Mouse (Mus musculus) ES-E14 (cell line): ENCODE results near the gene Tulp2. TPM values are rescaled to one million over a fixed set of nuclear protein-coding genes. Genes with fewer than 3 reads are reported as not detected.

Experiments used
- DNase-seq: peaks from one replicate; pipeline ENCODE4 v3.0.0-alpha.2; 2013; ENCODE audit warnings: low read depth, low spot score
- H3K27ac ChIP-seq: 2 replicates; pipeline ENCODE4 v1.5.1; 2012; ENCODE audit warnings: low read depth, mild to moderate bottlenecking, low read length, moderate library complexity, mixed read lengths; ENCODE audit not compliant: poor library complexity, insufficient read depth, severe bottlenecking
- H3K36me3 ChIP-seq: 2 replicates; pipeline ENCODE4 v1.6.1; 2012; ENCODE audit warnings: mild to moderate bottlenecking, low read length, moderate library complexity, mixed read lengths; ENCODE audit not compliant: control insufficient read depth, poor library complexity, insufficient read depth, severe bottlenecking
- H3K4me1 ChIP-seq, 2 experiments: fragments of 150-350 bp in 1 of 2; sonication (generic) in 1 of 2; 2 replicates each; pipeline ENCODE4 v1.6.1; 2012; ENCODE audit warnings: low read length in 2 of 2, mild to moderate bottlenecking in 1 of 2, mixed read lengths in 1 of 2; ENCODE audit not compliant: control insufficient read depth in 2 of 2, insufficient read depth in 2 of 2, poor library complexity in 1 of 2
- H3K4me3 ChIP-seq, 2 experiments: fragments of 150-350 bp in 1 of 2; sonication (generic) in 1 of 2; 2 replicates each; pipeline ENCODE4 v1.5.1; 2012; ENCODE audit warnings: low read length in 2 of 2, low read depth in 1 of 2, mild to moderate bottlenecking in 1 of 2, mixed read lengths in 1 of 2; ENCODE audit not compliant: insufficient read depth in 1 of 2, poor library complexity in 1 of 2, severe bottlenecking in 1 of 2
- H3K9ac ChIP-seq: 2 replicates; pipeline ENCODE4 v1.6.1; 2012; ENCODE audit warnings: low read depth, mild to moderate bottlenecking, low read length, mixed read lengths; ENCODE audit not compliant: poor library complexity, insufficient read depth, severe bottlenecking
- H3K9me3 ChIP-seq: fragments of 150-350 bp; sonication (generic); 2 replicates; pipeline ENCODE4 v1.6.1; 2012; ENCODE audit warnings: low read depth, mild to moderate bottlenecking, low read length; ENCODE audit not compliant: control insufficient read depth, insufficient read depth
- CHD2 ChIP-seq: IDR thresholded peaks from 2 replicates; pipeline ENCODE4 v1.6.1; 2014; ENCODE audit warnings: mild to moderate bottlenecking, low read depth, low read length, inconsistent platforms
- HCFC1 ChIP-seq: IDR thresholded peaks from 2 replicates; pipeline ENCODE4 v1.6.1; 2012; ENCODE audit warnings: low read length, inconsistent platforms, borderline replicate concordance; ENCODE audit not compliant: insufficient read depth
- MAFK ChIP-seq: IDR thresholded peaks from 2 replicates; pipeline ENCODE4 v1.6.1; 2014; ENCODE audit warnings: mild to moderate bottlenecking, low read depth, low read length, inconsistent platforms; ENCODE audit not compliant: insufficient read depth
- ZC3H11A ChIP-seq: IDR thresholded peaks from 2 replicates; pipeline ENCODE4 v1.6.1; 2012; ENCODE audit warnings: low read depth, mild to moderate bottlenecking, inconsistent platforms, low read length, borderline replicate concordance
- ZNF384 ChIP-seq: IDR thresholded peaks from 2 replicates; pipeline ENCODE4 v1.6.1; 2012; ENCODE audit warnings: low read depth, low read length, inconsistent platforms
- in situ Hi-C, 2 experiments: fragments of 600-800 bp; cut with MboI; formaldehyde crosslinking; loops; one replicate each; pipeline ENCODE4 v1.15.1; 2025; ENCODE audit warnings: low sequenced_read_pairs in 2 of 2, inconsistent platforms in 1 of 2; ENCODE audit not compliant: unreplicated experiment in 2 of 2
- total RNA-seq: library from RNA; depleted of rRNA; stranded (reverse); fragments of 300-350 nt; gene quantifications from 2 replicates; pipeline ENCODE4 v1.2.3, GENCODE M21; 2012; rRNA removed

The Tulp2 gene
- total RNA-seq, 1 experiment = 2.6 TPM

DNA sequence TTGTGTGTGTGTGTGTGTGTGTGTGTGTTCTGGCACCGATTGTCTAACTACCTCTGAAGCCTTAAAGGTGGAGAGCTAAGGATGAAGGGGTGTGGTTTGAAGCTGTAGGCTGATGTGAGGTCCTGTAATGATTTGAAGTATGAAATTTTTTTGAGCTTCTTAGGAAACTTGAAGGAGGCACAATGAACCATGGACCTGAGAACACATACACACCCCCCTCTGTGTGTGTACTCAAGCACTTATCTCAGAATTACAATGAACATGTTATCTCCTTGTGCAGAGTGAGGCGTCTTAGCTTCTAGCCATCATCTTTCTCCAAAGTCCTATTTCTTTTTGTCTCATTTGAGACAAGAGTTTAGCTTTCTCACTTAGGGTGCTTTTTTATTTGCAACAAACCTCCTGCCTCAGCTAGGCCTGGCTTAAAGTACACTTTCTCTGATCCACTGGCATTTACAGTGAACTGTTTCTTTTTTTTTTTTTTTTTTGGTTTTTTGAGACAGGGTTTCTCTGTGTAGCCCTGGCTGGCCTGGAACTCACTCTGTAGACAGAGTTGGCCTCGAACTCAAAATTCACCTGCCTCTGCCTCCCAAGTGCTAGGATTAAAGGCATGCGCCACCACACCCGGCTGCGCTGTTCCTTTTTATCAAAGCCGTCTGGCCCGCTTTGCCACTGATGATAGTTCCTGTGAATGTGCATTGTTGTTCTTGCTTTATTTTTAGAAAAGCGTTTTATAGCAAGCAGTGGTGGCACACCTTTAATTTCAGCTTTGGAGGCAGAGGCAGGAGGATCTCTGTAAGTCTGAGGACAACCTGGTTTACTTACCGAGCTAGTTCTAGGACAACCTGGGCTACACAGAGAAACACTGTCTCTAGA lies 87.2 kb downstream of the Tulp2 start:
- DNase-seq = no peak
- TF ChIP-seq ZC3H11A (no peak), HCFC1 (no peak), MAFK (no peak), CHD2 (no peak), ZNF384 (no peak)
- in situ Hi-C loops = no loop called here

DNA sequence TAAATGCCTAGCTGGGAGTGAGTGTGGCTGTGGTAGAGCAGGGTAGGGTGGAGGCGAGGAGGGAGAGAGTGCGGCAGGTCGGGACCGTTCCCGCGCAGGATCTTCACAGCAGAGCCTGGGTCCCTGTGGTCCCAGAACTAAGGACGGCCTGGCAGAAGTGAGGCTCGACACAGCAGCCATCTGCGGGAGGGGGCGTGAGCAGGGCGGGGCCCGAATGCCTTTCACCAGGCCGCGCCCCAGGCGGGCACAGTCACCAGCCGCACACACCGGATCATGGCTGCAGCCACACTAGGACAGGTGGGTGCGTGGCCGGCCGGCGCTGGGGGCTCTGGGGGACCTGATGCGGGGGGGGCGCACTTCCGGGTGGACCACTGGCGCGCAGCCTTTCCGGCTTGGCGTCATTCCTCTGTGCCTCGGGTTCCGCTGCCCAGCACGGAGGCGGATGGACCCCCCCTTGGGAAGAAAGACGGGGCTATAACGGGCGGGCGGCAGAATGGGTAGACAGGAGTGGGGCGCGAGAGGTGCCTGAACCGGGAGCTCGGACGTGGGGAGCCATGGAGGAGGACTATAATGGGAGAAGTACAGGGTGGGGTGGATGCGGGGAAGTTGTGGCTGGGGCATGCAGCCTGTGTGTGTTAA lies 88.5 kb downstream of the Tulp2 start, which contains the start of gene Bcat2:
Bcat2 (plus strand) TSS at position 51 of the 639 bp plus-strand sequence.
- no peak for TF ChIP-seq ZNF384
- no peak for TF ChIP-seq ZC3H11A
- TF ChIP-seq CHD2 = no peak
- TF ChIP-seq HCFC1 = no peak
- TF ChIP-seq MAFK = no peak
- Histone ChIP-seq H3K9ac (peak within 1 kb of the TSS; percentile 87), H3K27ac (peak within 1 kb of the TSS; percentile 85), H3K4me3 (peak within 1 kb of the TSS; percentile 87 to 89), H3K36me3 (peaks cover 16% of the 10 kb centered on the region), H3K4me1 (peaks cover 4 to 32% of the 10 kb centered on the region in 2 experiments; a peak in 3 of 4 replicates), H3K9me3 (no peaks in the 10 kb centered on the region)
- in situ Hi-C loops = no loop called here
- DNase-seq = no peak

More for the DNA sequence above, 87.2 kb downstream of the Tulp2 start:
- no peak overlapping the region for H3K4me3 ChIP-seq
- H3K4me1 ChIP-seq = peaks cover under 1 to 20% of the 10 kb centered on the region in 2 experiments; a peak in 2 of 4 replicates
- H3K9ac ChIP-seq = peak overlapping the region; percentile 38; the same call in 1 of the 2 replicates
- H3K9me3 ChIP-seq = no peaks in the 10 kb centered on the region
- H3K36me3 ChIP-seq = peaks cover 14% of the 10 kb centered on the region
- peak overlapping the region; percentile 87 for H3K27ac ChIP-seq

DNA sequence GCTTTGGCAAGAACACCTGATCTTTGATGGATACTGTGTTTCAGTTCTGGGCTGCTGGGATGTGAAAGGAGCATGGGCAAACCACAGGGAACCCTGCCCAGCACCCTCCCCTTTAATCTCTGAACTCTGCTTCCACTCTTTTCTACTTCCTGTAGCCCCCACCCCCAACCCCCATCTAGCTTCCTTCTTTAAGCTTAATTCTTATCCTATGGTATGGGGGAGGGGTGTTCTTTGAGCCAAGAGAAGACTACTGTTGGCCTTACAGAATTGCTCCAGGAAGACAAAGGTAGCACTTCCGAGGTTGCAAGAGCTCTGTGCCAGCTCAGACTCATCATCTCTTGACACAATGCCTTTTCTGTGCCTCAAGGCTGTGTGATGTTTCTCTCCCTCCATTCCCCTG lies 90.3 kb downstream of the Tulp2 start:
- Histone ChIP-seq H3K9ac (no peak overlapping the region), H3K27ac (no peak overlapping the region), H3K4me1 (peaks cover 7 to 33% of the 10 kb centered on the region in 2 experiments; a peak in 3 of 4 replicates), H3K36me3 (peaks cover 10% of the 10 kb centered on the region), H3K4me3 (no peak overlapping the region), H3K9me3 (no peaks in the 10 kb centered on the region)
- TF ChIP-seq CHD2 (no peak), ZNF384 (no peak), HCFC1 (no peak), ZC3H11A (no peak)
- in situ Hi-C loops = no loop called here
- DNase-seq = no peak

Other genes starting within 250 kb of the Tulp2 start
- 37.6 and 50.8 TPM in 2 replicates for gene Cd37, start 242.8 kb upstream of the Tulp2 start, total RNA-seq
- 12.7 and 14.6 TPM in 2 replicates for gene Slc6a16, start 240.8 kb upstream of the Tulp2 start, total RNA-seq
- 0.21 and 0.67 TPM in 2 replicates for gene Slc6a21, start 204.4 kb upstream of the Tulp2 start, total RNA-seq
- gene Trpm4, start 148.1 kb upstream of the Tulp2 start, total RNA-seq = 26.5 and 48.5 TPM in 2 replicates
- gene Hrc, start 146.6 kb upstream of the Tulp2 start, total RNA-seq = 0.71 and 1.4 TPM in 2 replicates
- 6.9 and 12.6 TPM in 2 replicates for gene Ppfia3, start 114.9 kb upstream of the Tulp2 start, total RNA-seq
- 5.6 and 11.3 TPM in 2 replicates for gene Lin7b, start 111.3 kb upstream of the Tulp2 start, total RNA-seq
- 303 and 310 TPM in 2 replicates for gene Snrnp70, start 86.1 kb upstream of the Tulp2 start, total RNA-seq
- gene Kcna7, start 76.2 kb upstream of the Tulp2 start, total RNA-seq = 0.85 and 2.3 TPM in 2 replicates
- gene Ntf5, start 68.2 kb upstream of the Tulp2 start, total RNA-seq = 2.4 and 3.6 TPM in 2 replicates
- 0.37 TPM in 1 of 2 replicates, not detected in the other for gene Lhb, start 61.1 kb upstream of the Tulp2 start, total RNA-seq
- gene Gys1, start 47.0 kb upstream of the Tulp2 start, total RNA-seq = 26.1 and 26.8 TPM in 2 replicates
- gene Ruvbl2, start 43.8 kb upstream of the Tulp2 start, total RNA-seq = 228 and 281 TPM in 2 replicates
- 398 and 408 TPM in 2 replicates for gene Ftl1, start 22.0 kb upstream of the Tulp2 start, total RNA-seq
- 388 and 591 TPM in 2 replicates for gene Bax, start 15.0 kb upstream of the Tulp2 start, total RNA-seq
- 0.71 TPM in 1 of 2 replicates, not detected in the other for gene Gm45808, start 4.9 kb downstream of the Tulp2 start, total RNA-seq
- 3.6 and 5.3 TPM in 2 replicates for gene Dhdh, start 6.9 kb downstream of the Tulp2 start, total RNA-seq
- 131 and 178 TPM in 2 replicates for gene Nucb1, start 28.5 kb downstream of the Tulp2 start, total RNA-seq
- 31.4 and 37.9 TPM in 2 replicates for gene Ppp1r15a, start 44.4 kb downstream of the Tulp2 start, total RNA-seq
- 17.8 and 20.2 TPM in 2 replicates for gene Plekha4, start 44.5 kb downstream of the Tulp2 start, total RNA-seq
- 32.5 and 33.0 TPM in 2 replicates for gene Hsd17b14, start 73.0 kb downstream of the Tulp2 start, total RNA-seq
- 60.3 and 87.7 TPM in 2 replicates for gene Bcat2, start 88.3 kb downstream of the Tulp2 start, total RNA-seq
- gene Fgf21, start 133.6 kb downstream of the Tulp2 start, total RNA-seq = 0.67 and 1.1 TPM in 2 replicates
- 0.49 and 2.5 TPM in 2 replicates for gene Fut1, start 135.4 kb downstream of the Tulp2 start, total RNA-seq
- 0.31 and 0.63 TPM in 2 replicates for gene Izumo1, start 139.9 kb downstream of the Tulp2 start, total RNA-seq
- 5.3 and 8.6 TPM in 2 replicates for gene Rasip1, start 145.6 kb downstream of the Tulp2 start, total RNA-seq
- 0.71 and 0.74 TPM in 2 replicates for gene Mamstr, start 158.1 kb downstream of the Tulp2 start, total RNA-seq
- 0.27 and 0.37 TPM in 2 replicates for gene Fut2, start 184.5 kb downstream of the Tulp2 start, total RNA-seq
- 0.54 and 0.74 TPM in 2 replicates for gene Ntn5, start 202.1 kb downstream of the Tulp2 start, total RNA-seq
- 4.5 and 7.6 TPM in 2 replicates for gene Sec1, start 212.5 kb downstream of the Tulp2 start, total RNA-seq
- 4.4 and 7.9 TPM in 2 replicates for gene Car11, start 218.0 kb downstream of the Tulp2 start, total RNA-seq
- 10.0 and 10.6 TPM in 2 replicates for gene Dbp, start 223.2 kb downstream of the Tulp2 start, total RNA-seq
- gene Rpl18, start 233.6 kb downstream of the Tulp2 start, total RNA-seq = 3,487 and 5,312 TPM in 2 replicates
- gene Sphk2, start 236.1 kb downstream of the Tulp2 start, total RNA-seq = 18.7 and 21.5 TPM in 2 replicates
- 6.1 and 6.6 TPM in 2 replicates for gene Fam83e, start 239.3 kb downstream of the Tulp2 start, total RNA-seq
- 0.76 and 1.7 TPM in 2 replicates for gene Spaca4, start 243.9 kb downstream of the Tulp2 start, total RNA-seq